Mouse (Mus musculus): Measurements from ENCODE around the gene Pnrc2. TPM values are rescaled to one million over a fixed set of nuclear protein-coding genes. Genes with fewer than 3 reads are reported as not detected.

The Pnrc2 gene
- polyA plus RNA-seq, 1 experiment = 28.6 TPM

DNA sequence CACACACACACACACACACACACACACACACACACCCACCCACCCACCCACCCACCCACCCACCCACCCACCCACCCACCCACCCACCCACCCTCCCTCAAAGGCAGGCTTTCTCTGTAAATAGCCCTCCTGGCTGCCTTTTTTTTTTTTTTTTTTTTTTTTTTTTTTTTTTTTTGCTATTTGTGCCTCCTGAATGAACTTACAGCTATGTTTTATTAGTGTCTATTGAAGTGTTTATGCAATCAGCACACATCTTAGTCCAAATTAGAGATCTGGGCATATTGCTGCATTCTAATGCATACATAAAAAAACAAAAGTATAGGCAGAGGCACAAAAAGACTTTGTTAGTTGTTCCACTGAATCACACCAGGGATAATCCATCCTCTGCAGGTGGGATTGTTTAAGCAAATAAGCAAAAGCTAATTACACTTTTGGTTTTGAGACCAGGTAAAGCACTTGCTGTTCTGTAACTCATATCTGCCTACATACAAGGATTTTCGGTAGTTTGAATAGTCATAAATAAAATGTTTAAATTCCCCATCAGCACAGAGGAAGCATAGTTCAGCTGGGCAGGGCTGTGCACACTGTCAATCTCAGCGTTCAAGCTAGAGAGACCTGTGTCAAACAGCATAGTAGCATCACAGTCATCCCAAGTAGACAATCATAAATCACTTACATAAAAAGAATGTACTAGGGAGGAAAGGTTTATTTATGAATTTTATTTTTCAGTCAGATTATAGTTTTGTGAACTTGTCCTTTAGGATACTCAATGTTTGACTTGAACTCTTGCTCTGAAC lies 3.2 kb downstream of the Pnrc2 start:
- Histone ChIP-seq H3K27ac (ENCODE audit: control insufficient read depth, insufficient read depth, low read length) (no peak overlapping the region), H3K36me3 (ENCODE audit: control insufficient read depth, insufficient read depth, low read length) (peaks cover 35% of the 10 kb centered on the region), H3K27me3 (ENCODE audit: control insufficient read depth, insufficient read depth, low read length) (no peaks in the 10 kb centered on the region), H3K4me3 (ENCODE audit: control insufficient read depth, insufficient read depth, low read length) (no peak overlapping the region), H3K4me1 (replicated peaks; ENCODE audit: control insufficient read depth, insufficient read depth, low read length) (peaks cover 10% of the 10 kb centered on the region)
- DNase-seq = no peak
- WGBS = 42% methylated on average over 2 of the region's 2 CpGs
- TF ChIP-seq POLR2A (IDR thresholded peaks at IDR 0.05; ENCODE audit: control insufficient read depth, extremely low read depth, insufficient read depth, low read length, poor library complexity) = no peak
- no peak for TF ChIP-seq CTCF (IDR thresholded peaks at IDR 0.05; ENCODE audit: borderline replicate concordance, control insufficient read depth, extremely low read depth, insufficient read depth, low read length, poor library complexity)

DNA sequence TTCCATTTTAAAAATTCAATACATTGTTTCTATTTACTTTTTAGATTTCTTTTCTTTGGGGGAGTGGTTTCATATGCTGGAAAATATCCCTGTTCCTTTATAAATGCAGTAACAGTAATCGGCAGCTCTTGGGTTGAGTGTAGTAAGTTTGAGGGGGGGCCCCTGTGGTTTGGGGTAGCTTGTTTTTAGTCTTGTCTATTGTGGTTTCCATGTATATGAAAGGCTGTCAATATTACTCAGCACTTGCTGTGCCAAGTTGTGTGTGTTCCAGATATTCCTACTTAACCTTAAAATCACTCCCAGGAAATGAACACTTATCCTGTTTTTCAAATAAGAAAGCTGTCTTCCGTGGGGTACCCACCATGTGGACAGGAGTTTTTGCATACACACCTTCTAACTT lies 4.7 kb downstream of the Pnrc2 start:
- Histone ChIP-seq H3K4me3 (ENCODE audit: control insufficient read depth, insufficient read depth, low read length) (no peak overlapping the region), H3K36me3 (ENCODE audit: control insufficient read depth, insufficient read depth, low read length) (peaks cover 35% of the 10 kb centered on the region), H3K4me1 (replicated peaks; ENCODE audit: control insufficient read depth, insufficient read depth, low read length) (peaks cover 3% of the 10 kb centered on the region; the same call in 1 of the 2 replicates), H3K27me3 (ENCODE audit: control insufficient read depth, insufficient read depth, low read length) (no peaks in the 10 kb centered on the region), H3K27ac (ENCODE audit: control insufficient read depth, insufficient read depth, low read length) (no peak overlapping the region)
- TF ChIP-seq POLR2A (IDR thresholded peaks at IDR 0.05; ENCODE audit: control insufficient read depth, extremely low read depth, insufficient read depth, low read length, poor library complexity) (no peak), CTCF (IDR thresholded peaks at IDR 0.05; ENCODE audit: borderline replicate concordance, control insufficient read depth, extremely low read depth, insufficient read depth, low read length, poor library complexity) (no peak)
- no peak for DNase-seq
- WGBS = 8% methylated on average over 2 of the region's 2 CpGs

DNA sequence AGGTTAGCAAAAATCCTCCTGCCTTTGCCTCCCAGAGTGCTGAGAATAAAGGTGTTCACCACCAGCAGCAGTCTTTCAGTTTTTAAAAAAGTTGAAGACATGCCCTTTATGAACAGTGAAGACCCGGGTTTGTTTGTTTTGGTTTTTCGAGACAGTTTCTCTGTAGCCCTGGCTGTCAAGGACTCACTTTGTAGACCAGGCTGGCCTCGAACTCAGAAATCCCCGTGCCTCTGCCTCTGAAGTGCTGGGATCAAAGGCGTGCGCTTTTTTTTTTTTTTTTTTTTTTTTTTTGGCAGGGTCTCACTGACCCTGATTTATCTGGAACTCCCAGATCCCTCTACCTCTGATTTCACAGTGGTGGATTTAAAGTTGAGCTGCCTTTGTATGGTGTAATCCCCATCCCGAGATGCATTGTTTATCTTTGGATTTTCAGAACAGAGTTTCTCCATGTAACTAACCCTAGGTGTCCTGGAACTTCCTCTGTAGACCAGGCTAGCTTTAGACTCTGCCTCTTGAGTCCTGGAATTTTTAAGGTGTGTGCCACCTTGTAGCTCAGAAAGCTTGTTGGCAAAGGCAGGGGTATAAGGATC lies 16.0 kb downstream of the Pnrc2 start:
- TF ChIP-seq CTCF (IDR thresholded peaks at IDR 0.05; ENCODE audit: borderline replicate concordance, control insufficient read depth, extremely low read depth, insufficient read depth, low read length, poor library complexity) (no peak), POLR2A (IDR thresholded peaks at IDR 0.05; ENCODE audit: control insufficient read depth, extremely low read depth, insufficient read depth, low read length, poor library complexity) (no peak)
- Histone ChIP-seq H3K27ac (ENCODE audit: control insufficient read depth, insufficient read depth, low read length) (no peak overlapping the region), H3K4me1 (replicated peaks; ENCODE audit: control insufficient read depth, insufficient read depth, low read length) (peaks cover 13% of the 10 kb centered on the region), H3K36me3 (ENCODE audit: control insufficient read depth, insufficient read depth, low read length) (peaks cover 15% of the 10 kb centered on the region), H3K27me3 (ENCODE audit: control insufficient read depth, insufficient read depth, low read length) (no peaks in the 10 kb centered on the region), H3K4me3 (ENCODE audit: control insufficient read depth, insufficient read depth, low read length) (no peak overlapping the region)
- WGBS = 12% methylated on average over 7 of the region's 7 CpGs
- no peak for DNase-seq

DNA sequence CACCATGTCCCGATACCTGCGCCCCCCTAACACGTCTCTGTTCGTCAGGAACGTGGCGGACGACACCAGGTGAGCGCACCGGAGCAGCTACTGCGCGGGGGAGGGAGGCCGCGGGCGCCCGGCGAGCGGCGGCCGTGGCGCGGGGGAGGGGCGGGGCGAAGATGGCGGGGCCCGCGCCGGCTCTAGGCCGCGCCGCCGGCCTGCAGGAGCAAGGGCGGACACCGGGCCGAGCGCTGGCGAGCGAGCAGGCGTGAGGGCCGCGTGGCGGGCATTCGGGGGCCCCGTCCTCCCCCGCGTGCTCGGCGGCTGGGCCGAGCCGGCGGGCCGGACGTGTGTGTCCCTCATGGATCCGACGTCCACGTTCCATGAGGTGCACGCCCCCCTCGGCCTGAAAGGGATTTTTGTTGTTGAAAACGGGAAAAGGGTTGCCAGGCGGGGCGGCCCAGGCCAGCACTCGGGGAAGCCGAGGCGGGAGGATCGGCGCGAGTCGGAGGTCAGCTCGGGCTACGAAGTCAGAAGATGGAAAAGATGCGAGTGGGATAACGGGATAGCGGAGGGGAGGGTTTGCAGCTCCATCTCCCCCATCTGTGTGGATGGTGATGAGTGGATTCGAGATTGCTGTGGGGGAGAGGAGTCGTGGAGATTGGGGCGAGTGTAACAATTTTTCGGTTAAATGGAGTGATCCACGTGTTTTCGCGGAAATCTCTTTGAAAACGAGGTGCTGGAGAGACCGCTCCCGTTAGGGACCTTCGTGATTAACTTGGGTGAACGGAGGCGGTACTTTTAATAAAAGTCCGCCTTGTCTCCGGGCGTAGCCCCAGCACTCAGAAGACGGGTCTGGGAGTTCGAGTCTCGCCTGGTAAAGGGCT lies 17.2 kb downstream of the Pnrc2 start:
- peak overlapping the region; percentile 76 for H3K4me3 ChIP-seq (ENCODE audit: control insufficient read depth, insufficient read depth, low read length)
- DNase-seq = peak; percentile 46
- H3K27me3 ChIP-seq (ENCODE audit: control insufficient read depth, insufficient read depth, low read length) = no peaks in the 10 kb centered on the region
- peaks cover 13% of the 10 kb centered on the region for H3K4me1 ChIP-seq (replicated peaks; ENCODE audit: control insufficient read depth, insufficient read depth, low read length)
- H3K27ac ChIP-seq (ENCODE audit: control insufficient read depth, insufficient read depth, low read length) = peak overlapping the region; percentile 57
- H3K36me3 ChIP-seq (ENCODE audit: control insufficient read depth, insufficient read depth, low read length) = peaks cover 3% of the 10 kb centered on the region
- TF ChIP-seq POLR2A (IDR thresholded peaks at IDR 0.05; ENCODE audit: control insufficient read depth, extremely low read depth, insufficient read depth, low read length, poor library complexity) (no peak), CTCF (IDR thresholded peaks at IDR 0.05; ENCODE audit: borderline replicate concordance, control insufficient read depth, extremely low read depth, insufficient read depth, low read length, poor library complexity) (no peak)
- WGBS = under 1% methylated on average over 88 of the region's 91 CpGs

DNA sequence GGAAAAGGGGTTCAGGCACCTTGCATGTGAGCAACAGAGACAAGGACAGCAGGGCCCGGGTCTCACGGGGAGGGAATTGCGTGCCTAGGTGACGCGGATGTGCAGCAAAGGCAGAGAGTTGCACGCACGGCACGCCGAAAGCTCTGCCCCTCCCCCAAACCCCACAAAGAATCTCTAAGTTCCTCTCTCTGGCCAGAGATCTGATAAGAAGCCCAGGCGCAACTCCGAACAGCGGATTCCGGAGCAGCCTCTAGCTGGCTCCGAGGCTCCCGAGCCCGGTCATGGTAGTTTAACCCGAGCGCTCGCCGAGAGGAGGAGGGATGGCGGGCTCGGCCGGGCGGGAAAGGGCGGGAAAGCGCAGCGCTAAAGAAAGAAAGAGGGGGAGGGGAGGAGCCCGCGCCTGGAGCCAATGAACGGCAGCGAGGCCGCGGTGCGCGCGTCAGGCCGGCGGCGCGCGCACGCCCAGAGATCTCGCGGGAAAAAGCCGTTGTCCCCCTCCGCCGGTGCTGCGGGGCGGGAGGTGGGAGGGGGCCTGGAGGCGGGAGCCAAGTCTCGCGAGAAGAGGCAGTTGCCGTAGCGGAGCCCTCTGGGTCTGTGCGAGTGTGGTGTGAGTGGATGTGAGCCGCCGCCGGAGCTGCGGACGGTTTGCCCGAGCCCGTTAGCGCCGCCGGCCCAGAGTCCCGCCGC lies 18.0 kb downstream of the Pnrc2 start, which contains the start of gene Srsf10:
Srsf10 (plus strand) TSS at position 212 of the 687 bp plus-strand sequence.
- WGBS = under 1% methylated on average over 67 of the region's 67 CpGs
- DNase-seq = peak; percentile 95
- peak; percentile 93 for TF ChIP-seq POLR2A (IDR thresholded peaks at IDR 0.05; ENCODE audit: control insufficient read depth, extremely low read depth, insufficient read depth, low read length, poor library complexity)
- peak; percentile 10; the same call in 1 of the 2 replicates for TF ChIP-seq CTCF (IDR thresholded peaks at IDR 0.05; ENCODE audit: borderline replicate concordance, control insufficient read depth, extremely low read depth, insufficient read depth, low read length, poor library complexity)
- Histone ChIP-seq H3K36me3 (ENCODE audit: control insufficient read depth, insufficient read depth, low read length) (peaks cover 3% of the 10 kb centered on the region; the same call in 1 of the 2 replicates), H3K4me1 (replicated peaks; ENCODE audit: control insufficient read depth, insufficient read depth, low read length) (peaks cover 14% of the 10 kb centered on the region), H3K27me3 (ENCODE audit: control insufficient read depth, insufficient read depth, low read length) (no peaks in the 10 kb centered on the region), H3K4me3 (ENCODE audit: control insufficient read depth, insufficient read depth, low read length) (peak within 1 kb of the TSS; percentile 76), H3K27ac (ENCODE audit: control insufficient read depth, insufficient read depth, low read length) (peak within 1 kb of the TSS; percentile 80)
